Mouse (Mus musculus) midbrain, postnatal 0 days (tissue): ENCODE measurements around the gene Chd5. TPM values are rescaled to one million over a fixed set of nuclear protein-coding genes. Genes with fewer than 3 reads are reported as not detected.
A peak's percentile ranks its signal among the peaks of the same experiment; 100 is the strongest.

Source experiments
- ATAC-seq: fragments of 200-750 bp; cut with Nextera tagmentation; 2 replicates; pipeline ENCODE4 v1.8.0; 2017; ENCODE audit warnings: moderate number of reproducible peaks, mild to moderate bottlenecking, moderate TSS enrichment, moderate library complexity; ENCODE audit not compliant: low FRiP score
- DNase-seq: peaks from one replicate; pipeline ENCODE4 v3.0.0-alpha.2; 2015; ENCODE audit warnings: low spot score
- H3K27ac ChIP-seq: fragments of 300-500 bp; sonication (generic); 2 replicates; pipeline ENCODE4 v1.5.1; 2014; ENCODE audit warnings: low read depth, mild to moderate bottlenecking, low read length, mixed read lengths
- H3K27me3 ChIP-seq: fragments of 300-500 bp; sonication (generic); 2 replicates; pipeline ENCODE4 v1.6.1; 2014; ENCODE audit warnings: low read length, control low read depth, mixed read lengths; ENCODE audit not compliant: insufficient read depth
- H3K36me3 ChIP-seq: fragments of 300-500 bp; sonication (generic); 2 replicates; pipeline ENCODE4 v1.6.1; 2014; ENCODE audit warnings: low read length, control low read depth, mixed read lengths; ENCODE audit not compliant: insufficient read depth
- H3K4me1 ChIP-seq: fragments of 300-500 bp; sonication (generic); 2 replicates; pipeline ENCODE4 v1.6.1; 2014; ENCODE audit warnings: mild to moderate bottlenecking, control low read depth, antibody characterized with exemption, low read length, mixed read lengths; ENCODE audit not compliant: insufficient read depth
- H3K4me2 ChIP-seq: fragments of 300-500 bp; sonication (generic); 2 replicates; pipeline ENCODE4 v1.6.1; 2014; ENCODE audit warnings: low read depth, mild to moderate bottlenecking, low read length, mixed read lengths; ENCODE audit not compliant: poor library complexity, severe bottlenecking
- H3K4me3 ChIP-seq: fragments of 300-500 bp; sonication (generic); 2 replicates; pipeline ENCODE4 v1.5.1; 2014; ENCODE audit warnings: low read depth, mild to moderate bottlenecking, low read length, moderate library complexity
- H3K9ac ChIP-seq: fragments of 300-500 bp; sonication (generic); replicated peaks from 2 replicates; pipeline ENCODE4 v1.6.1; 2014; ENCODE audit warnings: mild to moderate bottlenecking, low read length, moderate library complexity, mixed read lengths; ENCODE audit not compliant: poor library complexity, severe bottlenecking
- H3K9me3 ChIP-seq: fragments of 300-500 bp; sonication (generic); 2 replicates; pipeline ENCODE4 v1.6.1; 2016; ENCODE audit warnings: low read length, control low read depth
- CTCF ChIP-seq: IDR thresholded peaks from 2 replicates; pipeline ENCODE4 v1.5.1; 2016; ENCODE audit warnings: antibody characterized with exemption, mild to moderate bottlenecking
- WGBS: fragments of 180-500 bp; shearing (Covaris S2); extraction: QIAGEN DNeasy Blood & Tissue Kit; methylation state at CpG from one replicate; pipeline ENCODE4 v1.1.7; 2014; 5-methylcytosine and 5-hydroxymethylcytosine counted together
- polyA plus RNA-seq: library from polyadenylated mRNA; unstranded; fragments of >200 nt; fragmentation: Nextera tagmentation; extraction: Ambion mirVana; gene quantifications from 2 replicates; pipeline ENCODE4 v1.2.1, GENCODE M21; 2015
- total RNA-seq: library from RNA; depleted of rRNA; stranded (reverse); fragments of >200 nt; gene quantifications from 2 replicates; pipeline ENCODE4 v1.2.3, GENCODE M21; 2014

The Chd5 gene
- total and polyA plus RNA-seq, 2 experiments from 2014 or later, result 95.0 to 107 TPM

DNA sequence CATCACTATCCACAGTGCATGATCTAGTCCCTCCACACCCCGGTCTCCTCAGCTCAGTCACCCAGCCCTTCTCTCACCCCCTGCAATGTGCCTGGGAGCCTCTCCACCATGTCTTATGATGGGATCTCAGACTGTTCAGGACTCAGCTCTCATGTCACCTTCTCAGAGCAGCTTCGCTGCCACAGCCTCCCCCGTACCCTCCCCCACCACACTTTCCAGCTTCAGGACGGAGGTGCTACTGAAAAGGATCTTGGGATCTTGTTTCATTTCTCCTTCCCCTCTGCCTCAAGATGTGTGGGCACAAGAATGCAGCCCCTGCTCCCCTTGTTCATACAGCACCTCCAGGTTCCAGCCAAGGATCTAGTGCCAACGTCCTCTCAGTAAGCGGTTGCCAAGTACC lies 85.1 kb downstream of the Chd5 start:
- no peak for ATAC-seq
- no peak for DNase-seq
- Histone ChIP-seq H3K27ac (no peak overlapping the region), H3K4me1 (no peaks in the 10 kb centered on the region), H3K9ac (no peak overlapping the region), H3K4me3 (no peak overlapping the region), H3K9me3 (no peaks in the 10 kb centered on the region), H3K27me3 (no peaks in the 10 kb centered on the region), H3K36me3 (no peaks in the 10 kb centered on the region), H3K4me2 (no peak overlapping the region)
- WGBS, result 87% methylated on average over 6 of the region's 6 CpGs
- no peak for TF ChIP-seq CTCF

DNA sequence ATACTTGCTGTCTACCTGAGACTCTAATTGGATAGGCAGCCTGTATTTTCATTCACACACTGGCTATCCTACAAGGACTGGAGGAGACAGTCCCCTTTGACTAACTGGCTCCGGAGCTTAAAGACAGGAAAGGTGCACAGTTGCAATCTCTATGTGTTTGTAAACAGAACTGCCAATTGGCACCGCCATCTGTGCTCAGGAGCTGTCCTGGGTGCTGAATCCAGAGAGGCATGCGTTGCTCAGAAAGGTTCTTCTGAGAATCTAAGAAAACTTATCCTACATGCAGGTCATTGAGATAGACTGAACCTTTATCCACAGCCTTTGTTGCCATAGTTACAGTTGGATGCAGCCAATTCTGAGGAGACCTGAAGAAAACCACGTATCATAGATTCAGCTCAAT lies 85.9 kb downstream of the Chd5 start:
- no peaks in the 10 kb centered on the region for H3K27me3 ChIP-seq
- no peaks in the 10 kb centered on the region for H3K4me1 ChIP-seq
- H3K4me2 ChIP-seq, result no peak overlapping the region
- TF ChIP-seq CTCF, result no peak
- no peak overlapping the region for H3K27ac ChIP-seq
- H3K9me3 ChIP-seq, result no peaks in the 10 kb centered on the region
- 37% methylated on average over 4 of the region's 4 CpGs for WGBS
- no peak overlapping the region for H3K9ac ChIP-seq
- no peak for ATAC-seq
- DNase-seq, result no peak
- no peaks in the 10 kb centered on the region for H3K36me3 ChIP-seq
- H3K4me3 ChIP-seq, result no peak overlapping the region

DNA sequence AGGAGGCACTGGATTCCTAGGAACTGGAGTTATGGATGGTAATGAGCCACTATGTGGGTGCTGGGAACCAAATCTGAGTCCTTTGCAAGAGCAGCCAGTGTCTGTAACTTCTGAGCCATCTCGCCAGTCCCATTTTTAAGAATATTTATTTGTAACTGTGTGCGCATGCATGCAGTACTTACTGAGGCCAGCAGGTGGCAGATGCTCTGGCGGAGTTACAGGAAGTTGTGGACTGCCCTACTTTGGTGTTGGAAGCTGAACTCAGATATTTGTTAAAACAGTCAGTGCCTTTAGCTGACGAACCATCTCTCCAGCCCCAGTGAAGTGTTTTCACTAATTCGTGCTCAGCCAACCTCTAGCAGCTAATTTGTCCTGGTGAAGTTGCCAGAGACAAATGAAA lies 86.5 kb downstream of the Chd5 start:
- DNase-seq (no peak), ATAC-seq (no peak)
- Histone ChIP-seq H3K4me2 (no peak overlapping the region), H3K4me1 (no peaks in the 10 kb centered on the region), H3K4me3 (no peak overlapping the region), H3K36me3 (no peaks in the 10 kb centered on the region), H3K27me3 (no peaks in the 10 kb centered on the region), H3K27ac (no peak overlapping the region), H3K9ac (no peak overlapping the region), H3K9me3 (no peaks in the 10 kb centered on the region)
- TF ChIP-seq CTCF, result peak; percentile 74
- WGBS, result 71% methylated on average over 5 of the region's 5 CpGs

DNA sequence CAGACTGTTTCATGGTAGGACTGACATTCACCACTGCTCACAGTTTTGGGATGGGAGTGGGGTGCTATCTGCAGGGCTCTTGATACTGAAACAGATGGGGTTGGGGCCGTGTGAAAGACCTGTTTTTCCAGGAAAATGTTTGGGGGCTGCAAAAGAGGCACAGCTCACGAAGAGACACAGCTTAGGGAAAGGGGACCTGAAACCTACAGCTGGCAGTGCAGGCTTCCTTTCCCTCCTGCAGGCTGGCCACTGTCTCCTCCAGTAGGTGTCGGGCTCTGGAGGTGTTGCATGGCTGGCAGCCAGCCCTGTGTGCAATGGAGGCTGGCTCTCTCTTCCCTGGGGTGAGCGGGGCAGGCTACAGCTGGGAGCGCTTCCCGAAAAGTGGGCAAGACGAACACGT lies 89.8 kb downstream of the Chd5 start:
- no peak overlapping the region for H3K4me2 ChIP-seq
- H3K27me3 ChIP-seq, result no peaks in the 10 kb centered on the region
- no peak overlapping the region for H3K27ac ChIP-seq
- H3K9ac ChIP-seq, result no peak overlapping the region
- H3K4me1 ChIP-seq, result no peaks in the 10 kb centered on the region
- ATAC-seq (no peak), DNase-seq (no peak)
- 0 out of 2 replicates have a peak, but pooled peaks have one; percentile 19 for TF ChIP-seq CTCF
- H3K9me3 ChIP-seq, result no peaks in the 10 kb centered on the region
- no peaks in the 10 kb centered on the region for H3K36me3 ChIP-seq
- H3K4me3 ChIP-seq, result no peak overlapping the region
- WGBS, result 55% methylated on average over 8 of the region's 8 CpGs

DNA sequence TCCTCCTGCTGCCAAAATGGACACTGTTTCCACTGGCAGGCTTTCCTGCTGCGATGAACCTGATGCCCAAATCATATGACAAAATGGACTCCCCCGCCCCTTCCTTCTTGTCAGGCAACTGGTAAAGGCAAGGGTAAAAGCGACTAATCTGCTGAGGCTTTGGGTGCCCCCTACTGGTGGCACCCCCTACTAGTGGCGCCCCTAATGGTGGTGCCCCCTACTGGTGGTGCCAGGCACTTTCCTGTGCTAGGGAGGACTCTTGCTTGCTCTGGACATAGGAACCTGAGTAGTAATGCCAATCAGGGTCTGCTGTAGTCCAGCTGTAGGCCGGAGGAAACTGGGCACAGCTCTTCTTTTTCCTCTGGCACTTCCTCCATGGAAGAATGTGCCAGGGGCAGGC lies 93.9 kb downstream of the Chd5 start:
- no peak for DNase-seq
- 58% methylated on average over 5 of the region's 5 CpGs for WGBS

DNA sequence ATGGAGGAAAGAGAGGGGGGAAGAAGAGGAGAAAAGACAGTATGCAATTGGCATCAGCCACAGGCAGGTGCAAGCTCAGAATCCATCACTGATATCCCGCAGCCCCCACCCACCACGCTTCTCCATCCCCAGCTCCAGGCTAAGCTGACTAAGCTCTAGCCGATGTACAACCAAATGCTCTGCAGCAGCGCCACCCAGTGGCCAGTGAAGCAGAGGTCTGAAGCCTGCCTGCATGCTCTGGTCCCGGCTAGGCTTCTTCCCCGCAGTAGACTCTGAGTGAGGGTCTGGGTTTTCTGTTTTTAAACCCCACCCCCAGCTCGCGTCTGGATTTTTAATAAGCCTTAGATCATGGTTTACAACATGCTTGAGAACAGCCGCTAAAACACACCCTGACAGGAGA lies 96.4 kb downstream of the Chd5 start:
- WGBS, result under 1% methylated on average over 9 of the region's 9 CpGs
- H3K27ac ChIP-seq, result no peak overlapping the region
- peak; percentile 90 for TF ChIP-seq CTCF

More for the DNA sequence above, 93.9 kb downstream of the Chd5 start:
- no peaks in the 10 kb centered on the region for H3K27me3 ChIP-seq
- H3K36me3 ChIP-seq, result no peaks in the 10 kb centered on the region
- TF ChIP-seq CTCF, result peak; percentile 74
- H3K9me3 ChIP-seq, result no peaks in the 10 kb centered on the region
- no peak overlapping the region for H3K4me3 ChIP-seq
- no peak overlapping the region for H3K27ac ChIP-seq
- H3K4me1 ChIP-seq, result no peaks in the 10 kb centered on the region
- no peak overlapping the region for H3K4me2 ChIP-seq
- ATAC-seq, result no peak
- no peak overlapping the region for H3K9ac ChIP-seq

More for the DNA sequence above, 96.4 kb downstream of the Chd5 start:
- Histone ChIP-seq H3K9ac (no peak overlapping the region; the same call in 1 of the 2 replicates), H3K4me2 (peak overlapping the region; percentile 48), H3K4me3 (peak overlapping the region; percentile 12; the same call in 1 of the 2 replicates), H3K27me3 (no peaks in the 10 kb centered on the region), H3K4me1 (no peaks in the 10 kb centered on the region), H3K9me3 (no peaks in the 10 kb centered on the region), H3K36me3 (no peaks in the 10 kb centered on the region)
- DNase-seq (peak; percentile 96), ATAC-seq (peak; percentile 90)
